Mouse (Mus musculus) macrophage (primary cell): ENCODE measurements around the gene Nr1h3. TPM values are rescaled to one million over a fixed set of nuclear protein-coding genes. Genes with fewer than 3 reads are reported as not detected.

Experiments
- H3K27ac ChIP-seq: fragments of 350-480 bp; formaldehyde crosslinking; 2 replicates; pipeline ENCODE4 v1.9.0; 2021
- H3K36me3 ChIP-seq: fragments of 350-480 bp; formaldehyde crosslinking; 2 replicates; pipeline ENCODE4 v1.9.0; 2021; ENCODE audit errors: inconsistent target
- H3K4me3 ChIP-seq: fragments of 350-480 bp; formaldehyde crosslinking; 2 replicates; pipeline ENCODE4 v1.9.0; 2021; ENCODE audit errors: inconsistent target
- H3K79me2 ChIP-seq: fragments of 350-480 bp; formaldehyde crosslinking; 2 replicates; pipeline ENCODE4 v1.9.0; 2021; ENCODE audit errors: inconsistent target
- WGBS: methylation state at CpG from one replicate; pipeline ENCODE4 v1.1.7; 2026; ENCODE audit warnings: inconsistent platforms; ENCODE audit not compliant: missing documents; 5-methylcytosine and 5-hydroxymethylcytosine counted together
- polyA plus RNA-seq: library from polyadenylated mRNA; stranded (reverse); fragments of 250-400 nt; gene quantifications from 3 replicates; pipeline ENCODE4 v1.2.4, GENCODE M21; 2018; ENCODE audit warnings: inconsistent platforms

The Nr1h3 gene
- polyA plus RNA-seq, 1 experiment from 2014 or later = 67.5 TPM

DNA sequence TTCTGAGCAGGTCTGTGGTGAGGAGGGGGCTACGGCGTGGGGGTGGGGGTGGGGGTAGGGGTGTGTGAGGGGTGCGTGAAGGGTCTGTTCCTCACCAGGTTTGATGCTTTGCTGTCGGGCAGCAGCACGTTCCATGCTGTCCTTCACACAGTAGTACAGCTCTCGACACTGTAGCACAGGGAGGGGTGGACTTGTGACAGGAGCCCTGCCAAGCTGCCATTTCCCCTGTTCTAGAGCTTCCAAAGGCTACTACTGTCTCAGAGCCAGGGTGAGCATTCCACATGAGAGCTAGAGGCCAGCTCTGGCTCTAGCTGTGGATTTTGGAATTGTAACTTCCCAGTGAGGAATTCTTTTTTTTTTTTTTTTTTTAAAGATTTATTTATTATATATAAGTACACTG is 59.7 kb downstream of the Nr1h3 start:
- H3K36me3 ChIP-seq = peaks cover 86% of the 10 kb centered on the region
- WGBS = 98% methylated on average over 6 of the region's 6 CpGs
- no peaks in the 10 kb centered on the region for H3K79me2 ChIP-seq
- no peak overlapping the region for H3K27ac ChIP-seq
- H3K4me3 ChIP-seq = no peak overlapping the region

DNA sequence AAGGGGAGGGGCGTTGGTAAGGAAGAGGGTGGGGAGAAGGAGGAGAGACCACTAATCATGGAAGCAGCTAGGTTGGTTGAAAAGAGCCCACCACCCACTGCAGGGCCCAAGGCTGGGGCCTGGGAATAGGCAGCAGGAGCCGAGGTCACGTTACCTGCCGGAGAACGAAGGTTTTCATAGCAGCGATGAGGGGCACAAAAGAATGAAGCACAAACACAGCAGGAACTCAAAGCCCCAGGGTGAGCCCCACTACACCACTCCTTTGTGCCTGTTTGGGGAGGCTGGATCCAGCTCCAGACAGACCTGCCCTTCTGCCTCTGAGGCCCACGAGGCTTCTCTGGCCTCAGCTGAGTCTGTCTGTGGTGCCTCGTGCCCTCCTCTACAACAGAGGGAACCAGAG is 62.9 kb downstream of the Nr1h3 start:
- Histone ChIP-seq H3K27ac (no peak overlapping the region), H3K4me3 (no peak overlapping the region), H3K79me2 (no peaks in the 10 kb centered on the region), H3K36me3 (peaks cover 73% of the 10 kb centered on the region)
- WGBS = 91% methylated on average over 8 of the region's 8 CpGs

DNA sequence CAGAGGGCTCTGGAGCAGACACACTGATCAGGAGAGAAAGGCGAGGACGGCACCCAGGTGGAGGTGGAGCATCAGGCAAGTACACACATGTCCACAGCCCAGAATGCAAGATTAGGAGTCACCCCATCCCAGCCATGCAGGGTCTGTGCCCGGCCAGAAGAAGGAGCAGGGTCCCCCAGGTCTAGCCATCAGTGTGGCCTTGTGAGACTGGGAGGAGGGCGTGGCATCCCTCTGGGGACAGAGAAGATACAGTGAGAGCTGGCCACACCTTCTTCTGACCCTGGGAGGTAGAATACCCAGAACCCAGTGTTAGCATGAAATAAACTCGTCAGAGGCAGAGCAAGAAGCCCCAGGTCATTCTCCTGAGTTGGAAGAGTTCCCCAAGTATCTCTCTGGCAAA is 63.3 kb downstream of the Nr1h3 start:
- H3K4me3 ChIP-seq = no peak overlapping the region
- WGBS = 86% methylated on average over 4 of the region's 5 CpGs
- H3K27ac ChIP-seq = no peak overlapping the region

DNA sequence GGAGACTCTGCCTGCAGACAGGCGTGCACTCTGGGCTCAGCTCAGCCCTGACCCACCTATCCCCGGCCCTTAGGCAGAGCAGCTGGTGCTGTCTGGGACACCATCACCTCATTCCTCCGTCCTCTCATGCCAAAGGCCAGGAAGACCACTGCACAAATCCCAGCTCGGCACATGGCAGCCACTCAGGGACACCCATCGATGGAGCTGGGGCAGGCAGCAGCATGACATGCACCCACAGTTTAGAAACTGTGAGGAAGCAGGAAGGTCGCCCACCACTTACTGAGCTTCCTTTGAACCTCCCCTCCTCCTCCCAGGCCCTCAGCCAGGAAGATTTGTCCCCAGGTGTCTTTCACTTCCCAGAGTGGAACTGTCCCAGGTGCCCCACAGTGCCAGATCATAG is 65.2 kb downstream of the Nr1h3 start:
- H3K4me3 ChIP-seq = no peak overlapping the region
- no peak overlapping the region for H3K27ac ChIP-seq
- peaks cover 58% of the 10 kb centered on the region for H3K36me3 ChIP-seq
- WGBS = 92% methylated on average over 5 of the region's 6 CpGs
- H3K79me2 ChIP-seq = no peaks in the 10 kb centered on the region

More for the DNA sequence above, 63.3 kb downstream of the Nr1h3 start:
- H3K36me3 ChIP-seq = peaks cover 73% of the 10 kb centered on the region
- no peaks in the 10 kb centered on the region for H3K79me2 ChIP-seq

DNA sequence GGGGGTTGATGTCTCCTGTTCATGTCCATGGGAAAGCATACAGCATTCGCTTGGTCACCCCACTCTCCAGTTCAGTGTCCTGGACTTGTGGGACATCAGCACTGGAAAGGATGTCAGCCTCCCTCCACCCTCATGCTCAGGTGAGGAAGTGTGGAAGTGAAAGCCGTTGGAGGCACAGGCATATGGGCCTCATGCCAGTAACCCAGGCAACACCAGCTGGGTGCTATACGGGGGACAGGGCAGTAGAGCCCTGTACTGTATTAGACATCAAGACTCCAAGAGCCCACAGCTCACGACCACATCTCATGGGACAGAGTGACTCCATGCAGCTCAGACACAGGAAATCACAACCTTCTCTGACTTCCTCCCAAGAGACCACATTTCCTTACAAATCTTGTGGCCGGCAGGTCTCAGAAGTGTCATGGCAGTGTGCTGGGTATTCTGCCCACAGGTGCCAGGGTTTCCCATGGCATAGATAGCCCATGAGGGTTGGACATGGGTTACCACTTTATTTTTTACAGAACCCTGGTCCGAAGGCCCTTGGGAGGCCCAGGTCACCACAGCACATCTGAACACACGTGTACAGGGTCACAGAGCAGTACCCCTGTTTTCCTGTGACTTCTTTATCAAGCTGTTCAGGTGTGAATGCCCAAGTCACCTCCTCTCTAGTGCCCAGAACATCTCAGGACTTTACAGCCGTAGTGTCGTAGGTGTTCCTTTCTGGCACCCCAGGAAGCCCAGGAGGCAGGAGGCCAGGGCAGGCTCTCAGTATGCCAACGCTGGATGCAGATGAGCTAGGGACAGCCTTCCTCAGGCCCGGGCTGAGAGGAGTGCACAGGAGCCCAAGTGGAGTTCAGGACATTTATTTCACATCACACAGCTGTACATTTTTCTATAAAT is 65.9 kb downstream of the Nr1h3 start:
- Histone ChIP-seq H3K4me3 (no peak overlapping the region), H3K36me3 (peaks cover 51% of the 10 kb centered on the region), H3K27ac (no peak overlapping the region), H3K79me2 (no peaks in the 10 kb centered on the region)
- 66% methylated on average over 10 of the region's 11 CpGs for WGBS

Other genes with a start within 250 kb of the Nr1h3 start
- 6.3 to 39.6 TPM (median 12.2 TPM) in 3 replicates for gene Rapsn, start 167.2 kb downstream of the Nr1h3 start, polyA plus RNA-seq
- gene Psmc3, start 148.8 kb downstream of the Nr1h3 start, polyA plus RNA-seq = 149 to 321 TPM (median 192 TPM) in 3 replicates
- gene Slc39a13, start 132.4 kb downstream of the Nr1h3 start, polyA plus RNA-seq = 19.8 to 23.0 TPM (median 21.8 TPM) in 3 replicates
- 298 to 440 TPM (median 373 TPM) in 3 replicates for gene Spi1, start 120.4 kb downstream of the Nr1h3 start, polyA plus RNA-seq
- 0.09 to 0.11 TPM in 2 of 3 replicates, not detected in the other for gene Mybpc3, start 84.7 kb downstream of the Nr1h3 start, polyA plus RNA-seq
- gene Madd, start 19.0 kb downstream of the Nr1h3 start, polyA plus RNA-seq = 26.3 to 50.4 TPM (median 31.9 TPM) in 3 replicates
- gene Acp2, start 51 bp upstream of the Nr1h3 start, polyA plus RNA-seq = 154 to 178 TPM (median 169 TPM) in 3 replicates
- gene Ddb2, start 34.1 kb upstream of the Nr1h3 start, polyA plus RNA-seq = 1.8 to 5.3 TPM (median 5.2 TPM) in 3 replicates
- gene Pacsin3, start 53.1 kb upstream of the Nr1h3 start, polyA plus RNA-seq = 0.36 to 0.87 TPM (median 0.65 TPM) in 3 replicates
- gene Arfgap2, start 62.1 kb upstream of the Nr1h3 start, polyA plus RNA-seq = 43.0 to 54.0 TPM (median 48.7 TPM) in 3 replicates
- gene 1110051M20Rik, start 241.9 kb upstream of the Nr1h3 start, polyA plus RNA-seq = 4.8 to 7.1 TPM (median 5.0 TPM) in 3 replicates